Comparison of ENCODE assay signal across 8 mouse cellular contexts in the genomic region with DNA sequence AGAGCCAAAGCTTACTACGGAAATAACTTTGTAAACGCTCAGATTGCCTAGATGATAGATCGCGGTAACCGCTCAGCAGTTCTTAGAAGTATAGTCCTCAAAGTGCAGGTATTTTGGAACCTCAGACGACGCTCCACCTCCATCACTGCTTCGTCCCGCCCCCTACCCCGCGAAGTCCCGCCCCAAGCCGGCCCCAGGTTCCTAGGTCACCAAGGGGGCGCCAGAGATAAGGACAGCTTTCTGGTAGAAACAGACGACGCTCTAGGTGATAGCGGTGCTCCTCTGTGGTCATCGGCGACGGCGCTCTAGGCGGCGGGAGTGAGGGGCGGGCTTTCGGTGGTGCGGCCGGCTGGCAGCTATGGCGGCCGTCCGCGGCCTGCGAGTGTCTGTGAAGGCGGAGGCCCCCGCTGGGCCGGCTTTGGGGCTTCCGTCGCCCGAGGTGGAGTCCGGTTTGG. TPM values are rescaled to one million over a fixed set of nuclear protein-coding genes. Genes with fewer than 3 reads are reported as not detected.
DNase-seq lines count a peak whose midpoint lies in the region; ATAC-seq lines count a peak whose summit lies in the region.

A gene (plus strand): TSS at position 242 of the 455 bp plus-strand sequence.

- H3K27ac ChIP-seq in hindbrain, embryonic 14.5 days = peak within 1 kb of the TSS; percentile 88

- under 1% methylated on average over 39 of the region's 39 CpGs for WGBS in hindbrain, embryonic 14.5 days

- peak within 1 kb of the TSS; percentile 92 for H3K4me3 ChIP-seq in hindbrain, embryonic 14.5 days (replicated peaks; ENCODE audit: low read length)

- peaks cover 7% of the 10 kb centered on the region; the same call in 1 of the 2 replicates for H3K4me1 ChIP-seq in hindbrain, embryonic 14.5 days (replicated peaks; ENCODE audit: control insufficient read depth, insufficient read depth, low read length)

- peak within 1 kb of the TSS; percentile 72 for H3K4me2 ChIP-seq in hindbrain, embryonic 14.5 days (replicated peaks)

- H3K36me3 ChIP-seq in hindbrain, embryonic 14.5 days (replicated peaks; ENCODE audit: control insufficient read depth, insufficient read depth) = peaks cover 25% of the 10 kb centered on the region

- no peaks in the 10 kb centered on the region for H3K27me3 ChIP-seq in hindbrain, embryonic 14.5 days (ENCODE audit: control insufficient read depth, insufficient read depth, low read length)

- peak within 1 kb of the TSS; percentile 94 for H3K9ac ChIP-seq in hindbrain, embryonic 14.5 days

- peak; percentile 98 for DNase-seq in R1 (ENCODE audit: low read depth, low spot score)
- DNase-seq in cerebellum, postnatal 25 days = peak; percentile 94 to 98
- DNase-seq in frontal cortex, postnatal 25 days (ENCODE audit: low spot score in 2 of 2) = peak; percentile 89 to 95
- DNase-seq in hindbrain, embryonic 14.5 days (ENCODE audit: low spot score) = peak; percentile 95
- peak; percentile 89 for DNase-seq in left cerebral cortex, adult 11 months (ENCODE audit: low spot score)
- DNase-seq in lung, postnatal 4 days = peak; percentile 97
- peak; percentile 98 for DNase-seq in retina, postnatal 7 days (ENCODE audit: low read depth, low spot score)
- DNase-seq in urinary bladder, adult 2 months (ENCODE audit: low spot score) = peak; percentile 88

- H3K9me3 ChIP-seq in hindbrain, embryonic 14.5 days (ENCODE audit: control insufficient read depth, low read length) = no peaks in the 10 kb centered on the region

- peak; percentile 95 for ATAC-seq in hindbrain, embryonic 14.5 days (ENCODE audit: low FRiP score)

RNA-seq across cellular contexts. Expression of the gene that starts here (rescaled TPM):
- 8.5 and 9.3 TPM in 2 replicates for polyA plus RNA-seq in hindbrain, embryonic 14.5 days (2014; fragmentation: Nextera tagmentation; extraction: Ambion mirVana)
- polyA plus RNA-seq in urinary bladder, adult 2 months (2012; rRNA removed) = 3.7 and 4.6 TPM in 2 replicates

Comparison
In these comparisons a context has a peak if more than half of its experiments do, and no peak if none do; other contexts are left out.
1. Peak in every context shown above with its lines: DNase-seq, ATAC-seq, H3K4me3 ChIP-seq and H3K27ac ChIP-seq.